ENCODE assay signal across 8 mouse cellular contexts in the genomic region with DNA sequence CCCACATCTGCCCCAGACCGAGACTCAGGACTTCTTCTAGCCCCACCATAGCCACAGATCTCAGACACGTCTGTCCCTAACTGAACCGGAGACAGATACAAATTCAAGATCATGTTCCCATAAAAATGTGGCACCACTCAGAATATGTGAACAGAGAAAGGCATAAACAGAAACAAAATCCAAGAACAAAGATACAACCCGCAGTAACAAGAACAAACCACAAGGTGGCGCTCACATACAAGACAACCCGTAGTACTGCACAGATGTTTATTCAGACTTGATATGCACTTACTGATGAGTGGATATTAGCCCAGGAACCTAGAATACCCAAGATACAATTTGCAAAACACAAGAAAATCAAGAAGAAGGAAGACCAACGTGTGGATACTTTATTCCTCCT.
DNase-seq lines count a peak whose midpoint lies in the region; ATAC-seq and TF ChIP-seq lines count a peak whose summit lies in the region.

No protein-coding gene starts in this region.

- 12% methylated on average over 7 of the region's 7 CpGs for WGBS in kidney, adult 2 months
- 25% methylated on average over 7 of the region's 7 CpGs for WGBS in kidney, embryonic 14.5 days
- 20% methylated on average over 7 of the region's 7 CpGs for WGBS in midbrain, embryonic 15.5 days

- H3K9me3 ChIP-seq in kidney, embryonic 14.5 days (ENCODE audit: control insufficient read depth, low read length), result no peaks in the 10 kb centered on the region
- H3K9me3 ChIP-seq in G1E (replicated peaks), result no peaks in the 10 kb centered on the region
- H3K9me3 ChIP-seq in midbrain, embryonic 15.5 days, result no peaks in the 10 kb centered on the region

- H3K27me3 ChIP-seq in kidney, adult 2 months (replicated peaks; ENCODE audit: control insufficient read depth, insufficient read depth, low read length), result no peaks in the 10 kb centered on the region
- H3K27me3 ChIP-seq in kidney, embryonic 14.5 days (ENCODE audit: control insufficient read depth, insufficient read depth, low read length), result no peaks in the 10 kb centered on the region
- H3K27me3 ChIP-seq in G1E (ENCODE audit: insufficient read depth, low read length), result no peaks in the 10 kb centered on the region
- no peaks in the 10 kb centered on the region for H3K27me3 ChIP-seq in midbrain, embryonic 15.5 days (replicated peaks)

- H3K9ac ChIP-seq in kidney, embryonic 14.5 days (ENCODE audit: low read depth, low read length), result no peak overlapping the region
- no peak overlapping the region for H3K9ac ChIP-seq in midbrain, embryonic 15.5 days

- no peaks in the 10 kb centered on the region for H3K36me3 ChIP-seq in kidney, adult 2 months (ENCODE audit: control insufficient read depth, insufficient read depth, low read length)
- H3K36me3 ChIP-seq in kidney, embryonic 14.5 days (ENCODE audit: control insufficient read depth, insufficient read depth, low read length), result no peaks in the 10 kb centered on the region
- H3K36me3 ChIP-seq in G1E (replicated peaks), result no peaks in the 10 kb centered on the region
- no peaks in the 10 kb centered on the region for H3K36me3 ChIP-seq in midbrain, embryonic 15.5 days (replicated peaks)

- TF ChIP-seq POLR2A in kidney, adult 2 months (IDR thresholded peaks at IDR 0.05; ENCODE audit: low read depth, low read length), result no peak

- no peak overlapping the region for H3K27ac ChIP-seq in kidney, adult 2 months (ENCODE audit: insufficient read depth, low read depth, low read length)
- no peak overlapping the region for H3K27ac ChIP-seq in kidney, embryonic 14.5 days (ENCODE audit: low read depth, low read length)
- H3K27ac ChIP-seq in midbrain, embryonic 15.5 days, result no peak overlapping the region

- peak; percentile 35 for TF ChIP-seq CTCF in kidney, adult 2 months (conservative IDR thresholded peaks at IDR 0.05; ENCODE audit: insufficient read depth, insufficient read length, low read depth, low read length)
- 0 out of 2 replicates have a peak, but pooled peaks have one; percentile 18 for TF ChIP-seq CTCF in G1E (IDR thresholded peaks at IDR 0.05; ENCODE audit: low read depth, low read length)

- DNase-seq in kidney, adult 2 months, result peak; percentile 42
- DNase-seq in G1E (ENCODE audit: low spot score), result peak; percentile 1
- peak; percentile 23 for DNase-seq in cerebellum, adult 8-10 months
- DNase-seq in frontal cortex, postnatal 25 days (ENCODE audit: low spot score in 2 of 2), result peak; percentile 4 to 16
- peak; percentile 38 to 49 for DNase-seq in layer of hippocampus, postnatal 10 days (ENCODE audit: low spot score in 2 of 2)
- DNase-seq in thymus, postnatal 25 days, result peak; percentile 22

- ATAC-seq in kidney, embryonic 14.5 days (ENCODE audit: low FRiP score, low TSS enrichment), result no peak
- no peak for ATAC-seq in G1E (ENCODE audit: extremely low read depth, insufficient number of reproducible peaks, low FRiP score, poor library complexity, severe bottlenecking)
- ATAC-seq in midbrain, embryonic 15.5 days (replicated peaks), result peak; percentile 71

- no peak overlapping the region for H3K4me3 ChIP-seq in kidney, adult 2 months (ENCODE audit: insufficient read depth, low read depth, low read length)
- no peak overlapping the region for H3K4me3 ChIP-seq in kidney, embryonic 14.5 days (ENCODE audit: low read length)
- no peak overlapping the region for H3K4me3 ChIP-seq in G1E (ENCODE audit: low read depth, low read length)
- H3K4me3 ChIP-seq in midbrain, embryonic 15.5 days, result no peak overlapping the region

- no peaks in the 10 kb centered on the region for H3K4me1 ChIP-seq in kidney, adult 2 months (ENCODE audit: control insufficient read depth, insufficient read depth, low read length)
- H3K4me1 ChIP-seq in kidney, embryonic 14.5 days (ENCODE audit: control insufficient read depth, insufficient read depth, low read length), result no peaks in the 10 kb centered on the region
- no peaks in the 10 kb centered on the region for H3K4me1 ChIP-seq in G1E (ENCODE audit: insufficient read depth, low read depth, low read length)
- no peaks in the 10 kb centered on the region for H3K4me1 ChIP-seq in midbrain, embryonic 15.5 days

- no peak overlapping the region for H3K4me2 ChIP-seq in kidney, embryonic 14.5 days (replicated peaks; ENCODE audit: low read depth, low read length)
- H3K4me2 ChIP-seq in midbrain, embryonic 15.5 days, result no peak overlapping the region
